Mouse (Mus musculus): ENCODE results near the gene Chd1l.

Chd1l gene

DNA sequence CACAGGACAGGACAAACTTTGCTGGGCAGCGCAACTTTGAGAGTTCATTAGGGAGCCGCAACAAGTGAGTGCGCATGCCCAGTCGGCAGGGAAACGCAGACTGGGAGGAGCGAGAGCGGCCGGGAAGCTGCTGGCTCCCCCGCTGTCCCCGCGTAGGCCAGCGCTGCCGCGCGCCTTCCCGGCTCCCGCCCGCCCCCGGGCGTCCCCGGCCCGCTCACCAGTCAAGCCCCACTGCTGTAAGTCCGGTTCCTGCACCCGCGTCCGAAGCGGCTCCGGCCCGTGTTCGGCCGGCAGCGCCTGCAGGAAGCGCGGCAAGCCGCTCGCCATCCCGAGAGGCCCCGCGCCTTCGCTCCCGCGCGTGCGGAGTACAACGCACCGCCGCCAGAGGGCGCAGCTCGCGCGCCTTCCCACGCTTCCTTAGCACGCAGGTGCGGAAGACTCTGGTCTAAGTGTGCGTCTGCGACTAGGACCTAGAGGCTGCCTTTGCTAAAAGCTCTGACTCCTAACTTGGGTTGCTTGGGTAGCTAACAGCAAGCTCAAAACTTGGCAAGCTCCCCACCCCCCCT is at the start of gene Chd1l:
TSS of gene Chd1l (minus strand) at position 359 of the 566 bp plus-strand sequence.
- peak; percentile 93 to 96 for DNase-seq (ENCODE audit: low spot score in 2 of 2)

DNA sequence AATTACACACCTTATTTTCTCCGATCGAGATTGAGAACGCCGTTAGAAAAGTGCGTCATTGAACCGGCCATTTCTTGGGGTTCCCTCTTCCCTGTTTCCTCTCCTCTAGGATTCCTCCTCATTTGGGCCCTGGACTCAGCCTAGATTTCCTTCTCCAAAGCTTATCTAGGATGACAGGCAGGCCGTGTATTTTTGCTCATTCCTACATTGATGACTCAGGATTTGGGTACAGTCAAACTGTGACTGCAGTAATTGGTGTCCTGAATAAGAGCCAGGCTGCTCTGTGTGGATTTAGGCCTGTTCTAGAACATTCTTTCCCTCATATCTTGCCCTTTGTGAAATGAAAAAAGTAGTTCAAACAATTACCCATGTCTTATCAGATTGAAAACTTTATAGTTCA is 49.7 kb upstream of the Chd1l start:
- no peak for DNase-seq (ENCODE audit: low spot score in 2 of 2)

DNA sequence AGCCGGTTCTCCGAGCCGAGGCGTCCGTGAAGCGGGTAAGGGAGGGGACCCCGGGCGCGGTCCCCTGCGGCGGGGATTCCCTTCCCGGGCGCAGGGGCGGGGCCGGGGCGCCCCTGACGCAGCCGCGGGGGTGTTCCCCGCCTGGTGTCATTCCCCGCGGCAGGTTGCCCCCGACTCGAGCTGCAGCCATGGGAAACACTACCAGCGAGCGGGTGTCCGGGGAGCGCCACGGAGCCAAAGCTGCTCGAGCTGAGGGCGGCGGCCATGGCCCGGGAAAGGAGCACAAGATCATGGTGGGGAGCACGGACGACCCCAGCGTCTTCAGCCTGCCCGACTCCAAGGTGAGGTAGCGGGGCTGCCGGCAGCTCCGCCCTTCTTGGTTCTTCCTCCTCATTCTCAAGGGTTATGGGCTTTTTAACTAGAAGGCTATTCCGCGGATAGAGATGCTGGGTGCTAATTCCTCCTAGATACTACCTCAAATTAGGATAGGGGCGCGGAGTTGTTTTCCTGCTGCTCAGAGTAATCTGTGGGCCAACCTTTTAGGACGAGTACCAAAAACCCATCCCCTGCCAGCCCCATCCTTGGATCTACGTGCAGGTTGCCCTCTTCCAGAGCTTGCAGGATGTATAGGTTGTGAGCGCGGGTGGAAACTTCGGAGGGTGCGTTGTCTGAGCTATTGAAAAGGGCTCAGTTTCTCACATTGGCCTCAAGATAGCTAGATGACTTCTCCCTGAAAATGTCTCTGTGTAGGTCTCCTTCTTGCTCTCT is 48.6 kb upstream of the Chd1l start:
- DNase-seq (ENCODE audit: low spot score in 2 of 2): peak in 1 of 2 experiments; percentile 18

DNA sequence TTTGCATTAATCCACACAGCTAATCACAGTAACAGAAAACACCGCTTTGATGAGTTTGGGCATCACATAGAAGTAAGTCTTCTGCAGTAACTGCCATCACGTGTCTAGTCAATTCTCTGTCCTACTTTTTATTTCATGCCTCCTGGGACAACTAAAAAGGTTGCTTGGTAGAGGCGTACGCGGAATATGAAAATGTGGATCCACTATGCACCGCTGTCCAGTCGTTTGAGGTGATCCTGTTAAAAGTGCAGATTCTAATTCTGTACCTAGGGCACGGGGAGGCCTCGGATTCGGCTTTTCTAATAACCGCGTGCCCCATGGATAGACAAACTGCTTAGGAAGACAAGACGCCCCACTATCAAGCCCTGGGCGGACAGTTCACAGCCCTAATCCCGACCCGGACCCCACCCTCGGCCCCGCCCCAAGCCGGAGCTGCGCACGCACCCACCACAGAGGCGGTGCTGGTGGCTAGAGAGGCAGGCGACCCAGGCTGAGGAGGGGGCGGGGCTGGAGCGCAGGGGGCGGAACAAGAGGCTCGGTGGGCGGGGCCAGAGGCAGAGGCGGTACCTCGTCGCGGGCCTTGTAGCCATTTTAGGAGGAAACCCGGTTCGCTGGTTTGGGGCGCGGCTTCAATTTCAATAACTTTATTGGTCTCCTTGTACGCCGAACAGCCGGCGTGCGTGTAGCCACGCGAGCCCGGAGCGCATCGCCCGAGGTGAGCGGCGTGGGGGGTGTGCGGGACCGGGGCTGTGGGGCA is 47.8 kb upstream of the Chd1l start, which contains the start of gene Prkab2:
TSS of gene Prkab2 (plus strand) at position 539 of the 757 bp plus-strand sequence.
- DNase-seq (ENCODE audit: low spot score in 2 of 2): peak; percentile 99

DNA sequence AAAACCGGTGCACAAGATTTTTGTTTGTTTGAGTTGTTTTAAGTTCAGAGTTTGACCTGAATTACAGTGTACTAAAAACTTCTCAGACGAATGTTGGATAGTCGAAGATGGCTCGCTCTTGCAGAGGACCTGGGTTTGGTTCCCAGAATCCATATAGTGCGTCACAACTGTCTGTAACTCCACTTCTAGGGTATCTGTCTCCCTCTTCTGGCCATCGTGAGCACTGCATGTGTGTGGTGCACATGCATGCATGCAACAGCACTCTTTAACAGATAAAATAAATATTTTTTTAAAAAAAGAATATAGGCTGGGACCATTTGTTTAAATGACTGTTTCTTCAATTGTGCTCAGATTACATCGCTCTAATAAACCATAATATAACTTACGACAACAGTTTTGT is 44.9 kb upstream of the Chd1l start:
- peak in 1 of 2 experiments; percentile 69 for DNase-seq (ENCODE audit: low spot score in 2 of 2)

DNA sequence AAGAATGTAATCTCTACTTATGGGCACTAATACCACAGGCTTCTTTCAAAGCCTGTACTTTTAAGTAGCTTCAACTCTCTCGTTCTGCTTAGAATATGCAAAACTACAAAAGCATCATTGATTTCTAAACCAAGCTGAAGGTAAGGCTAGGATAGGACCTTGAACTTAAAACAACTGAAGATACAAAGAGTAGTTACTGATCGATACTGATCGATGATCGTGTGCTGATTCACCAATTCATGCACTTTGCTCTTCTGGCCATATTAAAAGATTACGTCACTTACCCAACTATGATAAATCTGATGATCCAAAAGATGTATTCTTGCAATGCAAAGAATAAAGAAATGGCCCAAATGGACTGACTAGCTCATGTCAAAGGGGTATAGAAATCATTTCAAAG is 43.8 kb upstream of the Chd1l start:
- no peak for DNase-seq (ENCODE audit: low spot score in 2 of 2)

DNA sequence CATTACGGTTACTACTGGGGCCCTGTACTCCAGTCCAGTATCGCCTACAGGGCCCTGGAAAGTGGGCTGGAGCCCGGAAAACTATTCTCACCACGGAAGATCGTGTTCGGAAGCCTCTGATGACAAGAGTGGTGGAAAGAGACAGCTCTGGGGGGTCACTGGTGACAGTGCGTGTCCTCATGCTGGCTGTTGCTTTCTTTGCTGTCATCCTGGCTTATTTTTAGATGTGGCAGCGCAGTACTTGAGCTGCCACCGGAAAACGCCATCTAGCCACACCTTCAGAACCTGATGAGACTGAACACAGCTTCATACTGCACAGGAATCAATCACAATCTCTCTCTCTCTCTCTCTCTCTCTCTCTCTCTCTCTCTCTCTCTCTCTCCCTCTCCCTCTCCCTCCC is 41.6 kb upstream of the Chd1l start:
- DNase-seq (ENCODE audit: low spot score in 2 of 2): no peak

DNA sequence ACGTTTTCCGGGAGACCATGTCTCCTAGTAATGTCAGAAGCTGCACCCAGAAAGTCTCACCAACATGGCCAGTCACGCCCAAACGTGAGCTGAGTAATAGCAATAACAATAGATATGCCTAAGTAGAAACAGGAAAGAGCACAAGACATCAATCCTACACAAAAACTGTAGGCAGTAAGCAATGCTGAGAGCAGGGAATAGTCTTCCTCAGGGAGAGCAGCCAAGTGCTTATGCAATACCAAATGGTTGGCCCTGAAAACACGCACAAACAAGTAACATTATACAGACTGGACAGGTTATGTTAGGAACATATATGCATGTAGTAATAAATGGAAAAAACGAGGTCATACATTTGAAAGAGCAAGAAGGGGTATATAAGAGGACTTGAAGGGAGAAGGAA is 39.5 kb upstream of the Chd1l start:
- DNase-seq (ENCODE audit: low spot score in 2 of 2): no peak

DNA sequence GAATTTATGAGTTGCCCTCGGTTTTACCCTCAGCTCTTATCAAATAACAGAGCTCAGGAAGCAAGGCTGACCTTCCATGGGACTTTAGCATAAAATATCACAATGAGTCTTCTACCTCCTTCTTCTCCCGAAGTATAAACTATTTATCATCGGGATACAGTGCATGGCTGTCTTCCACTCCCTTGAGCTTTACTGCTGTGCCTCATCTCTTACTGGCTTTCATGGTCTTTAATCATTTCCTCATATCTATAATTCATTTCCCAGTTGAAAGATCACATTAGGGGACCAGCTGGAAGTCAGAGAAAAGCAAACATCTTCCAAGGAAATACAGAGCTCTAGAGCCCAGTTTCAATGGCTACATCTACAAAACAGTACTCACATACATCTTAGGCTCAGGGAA is 39.0 kb upstream of the Chd1l start:
- no peak for DNase-seq (ENCODE audit: low spot score in 2 of 2)

DNA sequence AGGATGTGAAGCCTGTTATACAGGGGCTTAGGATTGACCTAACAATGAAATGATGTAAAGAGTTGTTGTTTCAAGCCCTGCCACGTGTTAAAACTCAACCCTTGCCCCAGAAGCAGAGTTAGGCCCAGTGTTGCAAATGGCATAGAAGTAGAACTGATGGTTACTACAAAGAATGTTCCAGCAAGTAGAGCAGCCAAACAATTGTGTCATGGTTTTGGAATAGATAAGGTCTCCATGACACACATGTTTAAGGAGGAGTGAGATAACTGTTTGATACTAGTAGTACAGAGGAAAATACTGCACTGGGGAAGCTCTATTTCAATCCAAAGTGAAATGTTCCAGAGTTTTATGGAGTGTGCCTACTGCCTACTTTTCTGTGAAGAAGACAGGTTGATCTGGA is 38.5 kb upstream of the Chd1l start:
- DNase-seq (ENCODE audit: low spot score in 2 of 2): no peak

DNA sequence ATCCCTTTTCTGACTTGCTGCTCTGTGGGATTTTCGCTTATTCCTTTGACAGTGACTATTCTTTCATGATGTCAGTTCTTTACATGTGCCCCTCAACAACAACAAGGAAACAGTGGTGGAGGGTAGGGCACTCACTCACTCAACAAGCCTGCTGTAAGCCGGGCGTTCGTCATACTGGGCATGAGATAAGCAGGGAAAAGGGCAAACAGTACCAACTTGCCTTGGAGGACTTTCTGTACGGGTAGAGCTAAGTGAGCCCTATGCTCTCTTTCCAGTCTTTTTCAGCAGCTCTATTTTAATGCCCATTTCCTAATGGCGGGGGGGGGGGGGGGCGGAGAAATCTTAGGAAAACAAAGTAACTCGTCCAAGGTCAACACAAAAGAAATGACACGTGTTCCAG is 32.0 kb upstream of the Chd1l start:
- no peak for DNase-seq (ENCODE audit: low spot score in 2 of 2)

DNA sequence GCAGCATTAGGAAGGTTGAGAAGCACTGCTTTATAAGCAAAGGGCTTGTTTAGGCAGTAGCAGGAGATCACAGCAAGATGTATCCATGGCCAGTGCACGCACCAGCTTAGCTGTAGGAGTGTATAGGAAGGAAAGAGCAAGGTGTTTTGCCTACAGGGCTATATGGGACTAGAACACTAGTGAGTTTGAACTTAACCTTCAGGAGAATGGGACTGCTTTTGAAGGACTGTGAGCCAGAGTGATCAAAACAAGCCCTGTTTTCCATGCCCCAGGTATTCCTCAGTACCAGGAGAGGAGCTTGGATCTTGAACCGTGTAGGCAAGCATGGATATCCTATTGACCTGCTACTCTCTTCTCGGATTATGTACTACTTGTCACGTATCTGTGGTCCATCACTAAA is 31.4 kb upstream of the Chd1l start:
- DNase-seq (ENCODE audit: low spot score in 2 of 2): no peak

DNA sequence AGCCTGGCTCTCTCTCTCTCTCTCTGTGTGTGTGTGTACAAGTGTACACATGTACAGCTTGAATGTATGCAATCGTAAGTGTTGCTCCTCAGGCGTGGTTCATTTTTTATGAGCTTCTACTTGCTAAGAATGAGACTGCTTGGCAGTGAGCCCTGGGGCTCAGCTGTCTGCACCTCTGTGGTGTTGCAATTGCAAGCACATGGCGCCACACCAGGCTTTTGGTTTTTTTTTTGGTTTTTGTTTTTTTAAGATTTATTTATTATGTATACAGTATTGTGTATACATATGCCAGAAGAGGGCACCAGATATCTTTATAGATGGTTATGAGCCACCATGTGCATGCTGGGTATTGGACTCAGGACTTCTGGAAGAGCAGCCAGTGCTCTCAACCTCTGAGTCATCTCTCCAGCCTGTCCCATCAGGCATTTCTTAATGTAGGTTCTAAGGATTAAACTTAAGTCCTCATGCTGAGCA is 24.3 kb upstream of the Chd1l start:
- DNase-seq (ENCODE audit: low spot score in 2 of 2): no peak

DNA sequence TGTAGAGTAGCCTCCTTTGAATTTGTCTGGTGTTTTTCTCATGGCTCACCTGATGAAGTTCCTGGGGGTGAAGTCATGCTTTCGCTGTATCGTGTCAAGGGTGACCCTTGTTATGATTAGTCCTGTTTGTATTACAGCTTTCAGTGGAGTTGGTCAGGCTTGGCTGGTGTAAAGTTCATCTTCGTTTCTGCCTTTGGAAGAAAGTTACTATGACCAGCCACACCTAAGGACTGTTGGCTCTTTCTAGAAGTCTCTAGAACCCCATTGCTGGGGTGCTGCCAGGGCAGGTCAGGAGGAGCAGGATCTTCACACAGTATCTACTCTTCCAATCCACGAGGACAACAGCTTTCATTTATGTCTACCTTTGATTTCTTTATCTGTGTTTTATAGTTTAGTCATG is 23.5 kb upstream of the Chd1l start:
- DNase-seq (ENCODE audit: low spot score in 2 of 2): no peak

DNA sequence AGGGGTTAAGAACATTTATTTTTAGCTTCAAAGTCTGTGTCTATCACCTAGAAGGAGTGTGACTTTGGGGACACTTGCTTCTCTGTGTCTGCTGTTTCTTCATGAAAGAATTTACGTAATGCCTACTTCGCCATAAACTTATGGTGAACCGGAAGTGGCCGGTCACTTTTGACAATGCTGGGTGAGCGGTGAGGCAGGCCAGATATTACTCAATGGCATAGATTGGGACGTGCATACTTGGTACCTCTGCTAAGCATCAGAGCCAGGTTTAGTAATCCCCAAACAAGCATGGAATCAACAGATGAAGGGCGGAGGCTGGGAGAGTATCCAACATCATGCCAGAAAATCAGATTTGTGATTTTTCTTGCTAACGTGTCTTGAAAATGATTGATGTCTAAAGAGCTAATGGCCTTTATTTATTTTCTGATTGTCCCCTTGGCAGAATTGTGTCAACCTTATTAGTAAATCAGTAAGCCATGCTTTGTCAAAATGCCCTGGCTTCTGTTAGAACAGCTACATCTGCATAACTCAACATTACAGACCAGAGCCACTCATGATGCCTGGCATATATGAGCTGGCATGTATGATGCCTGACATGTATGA is 21.4 kb upstream of the Chd1l start:
- DNase-seq (ENCODE audit: low spot score in 2 of 2): no peak

DNA sequence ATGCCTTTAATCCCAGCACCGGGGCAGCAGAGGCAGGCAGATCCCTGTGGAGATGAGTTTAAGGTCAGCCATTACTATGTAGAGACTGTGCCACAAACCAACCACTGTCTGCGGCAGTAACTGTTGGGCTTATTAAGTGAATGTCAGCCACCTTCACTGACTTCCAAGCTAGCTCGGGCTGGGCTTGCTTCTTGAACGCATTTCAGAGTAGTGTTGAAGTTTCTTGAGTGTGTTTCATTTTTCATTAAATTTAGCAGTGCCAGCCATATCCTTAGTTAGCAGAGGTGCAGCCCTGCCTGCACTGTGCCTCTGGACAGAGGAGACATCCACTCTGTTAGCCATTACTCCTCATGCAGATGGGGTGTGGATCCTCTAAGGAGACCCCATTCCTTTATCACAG is 20.7 kb upstream of the Chd1l start:
- no peak for DNase-seq (ENCODE audit: low spot score in 2 of 2)

DNA sequence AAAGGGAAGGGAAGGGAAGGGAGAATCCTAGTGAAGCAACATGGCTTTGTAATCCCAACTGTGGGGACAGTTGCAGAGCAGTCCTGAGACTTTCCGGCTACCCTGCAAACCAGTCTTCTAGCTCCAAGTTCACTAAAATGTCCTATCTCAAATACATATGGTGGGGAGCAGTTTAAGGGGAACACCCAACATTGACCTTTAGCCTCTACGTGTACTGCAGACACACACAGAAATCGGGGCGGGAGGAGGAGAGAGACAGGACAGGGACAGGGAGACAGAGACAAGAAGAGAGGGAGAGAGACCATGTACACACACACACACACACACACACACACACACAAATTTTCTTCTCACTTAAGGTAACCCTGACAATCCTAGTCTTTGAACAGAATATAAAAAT is 19.9 kb upstream of the Chd1l start:
- no peak for DNase-seq (ENCODE audit: low spot score in 2 of 2)

DNA sequence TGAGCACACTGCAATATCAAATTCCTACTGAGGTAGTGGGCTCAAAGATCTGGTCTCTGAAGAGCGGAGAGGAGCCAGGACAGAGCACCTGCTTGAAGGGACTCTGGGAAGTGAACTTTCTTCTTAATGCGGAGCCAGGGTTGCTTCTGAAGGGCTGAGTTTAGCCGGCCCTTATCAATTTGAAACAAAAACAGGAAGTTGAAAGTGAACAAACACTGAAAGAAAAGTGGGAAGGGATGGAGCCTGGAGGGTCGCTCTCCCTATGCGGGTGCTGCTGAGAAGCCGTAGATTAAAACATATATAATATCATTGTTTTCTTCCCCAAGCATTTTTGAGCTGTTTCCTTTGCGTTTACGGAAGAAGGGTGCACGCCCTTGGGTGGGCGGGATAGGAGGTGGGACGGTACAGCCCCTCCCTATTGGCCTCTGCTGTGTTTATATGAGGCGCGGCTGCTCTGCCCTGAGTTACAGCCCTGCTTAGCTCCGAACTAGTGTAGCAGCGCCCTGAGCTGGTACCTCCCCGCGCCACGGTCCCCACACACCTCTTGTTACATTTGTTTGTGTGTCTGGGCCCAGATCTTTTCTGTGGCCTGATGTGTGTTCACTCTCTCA is 18.5 kb upstream of the Chd1l start, which contains the start of gene Fmo5:
TSS of gene Fmo5 (plus strand) at position 414 of the 611 bp plus-strand sequence.
- DNase-seq (ENCODE audit: low spot score in 2 of 2): peak; percentile 51 to 78

DNA sequence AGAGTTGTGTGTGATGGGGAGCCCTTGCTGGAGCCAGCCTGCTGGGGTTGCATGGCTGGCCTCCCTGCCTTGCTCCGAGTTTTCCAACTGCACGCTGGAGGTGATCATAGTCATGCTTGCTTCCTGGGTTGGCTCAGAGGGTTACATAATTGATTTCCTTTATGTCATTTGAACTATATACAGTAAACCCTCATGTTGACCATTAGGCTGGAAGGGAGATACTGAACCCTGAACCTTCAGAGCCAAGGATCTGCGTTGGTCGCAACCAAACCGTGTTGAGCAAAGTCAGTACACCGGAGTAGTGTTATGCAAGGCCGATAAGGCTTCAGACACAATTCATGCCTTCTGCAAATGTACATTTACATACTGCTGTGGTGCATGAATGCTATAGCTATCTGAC is 17.9 kb upstream of the Chd1l start:
- DNase-seq (ENCODE audit: low spot score in 2 of 2): no peak

DNA sequence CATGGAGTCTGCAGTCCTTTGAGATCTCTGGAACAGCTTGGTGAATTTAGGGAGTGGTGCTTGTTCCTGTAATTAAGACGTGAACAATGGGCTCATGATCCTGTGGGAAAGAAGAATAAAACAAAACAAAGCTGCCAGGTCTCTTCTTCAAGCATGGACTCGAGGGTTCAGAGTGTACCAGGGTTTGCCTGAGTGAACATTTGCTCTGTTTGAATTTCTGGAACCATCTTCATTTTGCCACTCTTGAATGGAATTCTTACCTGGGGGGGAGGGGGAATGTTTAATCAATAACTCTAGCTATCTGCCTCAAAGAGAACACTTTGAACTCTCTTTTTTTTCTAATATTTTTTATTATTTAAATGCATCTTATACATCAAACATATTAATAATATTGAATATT is 14.6 kb upstream of the Chd1l start:
- DNase-seq (ENCODE audit: low spot score in 2 of 2): no peak

DNA sequence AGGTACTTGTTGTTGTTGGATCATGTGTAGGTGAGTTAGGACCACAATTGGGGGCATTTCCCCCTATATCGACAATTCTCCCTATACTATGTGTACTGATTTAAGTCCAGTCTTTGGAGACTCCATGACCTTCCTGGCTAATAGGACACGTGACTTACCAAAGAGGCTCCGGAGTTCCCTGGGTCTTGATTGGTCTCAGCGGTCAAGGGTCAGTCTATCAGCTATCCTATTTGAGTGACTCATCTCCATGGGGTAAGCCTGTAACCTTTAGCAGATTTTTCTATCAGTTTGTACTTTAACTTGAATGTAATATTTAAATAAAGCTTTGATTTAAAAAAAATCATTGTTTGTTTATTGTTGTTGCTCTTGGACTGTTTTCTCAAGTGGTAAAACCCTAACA is 10.7 kb upstream of the Chd1l start:
- no peak for DNase-seq (ENCODE audit: low spot score in 2 of 2)

DNA sequence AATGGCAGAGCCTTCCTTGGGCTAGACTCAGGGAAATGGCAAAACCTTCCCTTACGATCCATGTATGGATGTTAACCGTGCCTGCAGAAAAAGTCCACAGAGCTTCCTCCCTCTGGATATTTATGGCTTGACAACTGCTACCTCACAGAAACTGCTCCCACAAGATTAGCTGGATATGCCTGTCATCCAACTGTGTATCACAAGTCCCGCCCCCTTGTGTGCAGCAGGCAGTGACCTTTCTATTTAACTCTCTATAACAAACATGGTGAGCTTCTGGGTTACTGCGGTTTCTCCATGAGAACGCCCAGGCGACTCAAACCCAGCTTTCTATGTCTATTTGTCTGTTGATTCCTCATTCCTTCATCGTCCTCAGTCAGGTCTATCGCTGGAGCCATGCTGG is 7.9 kb upstream of the Chd1l start:
- DNase-seq (ENCODE audit: low spot score in 2 of 2): no peak
